Mouse (Mus musculus) mouse trophoblast stem cell (cell line): ENCODE data around the gene Teddm3.
"Not testable (repeated sequence)": the region's sequence is repeated elsewhere in the genome, so short reads cannot be mapped to it uniquely, and the experiment has no call there.

ENCODE experiments used
- in situ Hi-C, 2 experiments: fragments of 300-500 bp; cut with MseI, MboI; formaldehyde crosslinking; loops; 2 replicates in 1 of 2; 3 replicates in 1 of 2; pipeline ENCODE4 v1.15.1; 2025

The Teddm3 gene

GRCm38 (mm10) chr16:21153900-21154299 lies at the start of gene Teddm3:
Teddm3 (minus strand) TSS chr16:21154000.
- in situ Hi-C loops = not testable (repeated sequence)

GRCm38 (mm10) chr16:21202731-21203130 lies 48.9 kb upstream of the Teddm3 start:
- in situ Hi-C loops = loop anchor here (5.0 kb wide), 1 partner anchor 190 kb away; no protein-coding TSS in a partner anchor

GRCm38 (mm10) chr16:21199426-21199825 lies 45.6 kb upstream of the Teddm3 start:
- in situ Hi-C loops = loop anchor here in 1 of 2 experiments (25.0 kb wide), 1 partner anchor 412 kb away; no protein-coding TSS in a partner anchor

- in situ Hi-C loops = loop anchor here in 1 of 2 experiments (25.0 kb wide), 1 partner anchor 411 kb away; no protein-coding TSS in a partner anchor
Observed at GRCm38 (mm10) chr16:21198529-21198928, 44.7 kb upstream of the Teddm3 start.

- in situ Hi-C loops = loop anchor here in 1 of 2 experiments (25.0 kb wide), 1 partner anchor 411 kb away; no protein-coding TSS in a partner anchor
Observed at GRCm38 (mm10) chr16:21198006-21198405, 44.2 kb upstream of the Teddm3 start.

- in situ Hi-C loops = loop anchor here in 1 of 2 experiments (25.0 kb wide), 1 partner anchor 410 kb away; no protein-coding TSS in a partner anchor
Observed at GRCm38 (mm10) chr16:21197542-21197941, 43.7 kb upstream of the Teddm3 start.

- in situ Hi-C loops = loop anchor here in 1 of 2 experiments (25.0 kb wide), 1 partner anchor 409 kb away; no protein-coding TSS in a partner anchor
Observed at GRCm38 (mm10) chr16:21196576-21196975, 42.8 kb upstream of the Teddm3 start.

GRCm38 (mm10) chr16:21195260-21195866 lies 41.6 kb upstream of the Teddm3 start:
- in situ Hi-C loops = loop anchor here in 1 of 2 experiments (25.0 kb wide), 1 partner anchor 408 kb away; no protein-coding TSS in a partner anchor

GRCm38 (mm10) chr16:21194182-21194581 lies 40.4 kb upstream of the Teddm3 start:
- in situ Hi-C loops = loop anchor here in 1 of 2 experiments (25.0 kb wide), 1 partner anchor 407 kb away; no protein-coding TSS in a partner anchor

- in situ Hi-C loops = loop anchor here in 1 of 2 experiments (25.0 kb wide), 1 partner anchor 405 kb away; no protein-coding TSS in a partner anchor
Observed at GRCm38 (mm10) chr16:21192509-21193354, 38.9 kb upstream of the Teddm3 start.

- in situ Hi-C loops = loop anchor here in 1 of 2 experiments (25.0 kb wide), 1 partner anchor 404 kb away; no protein-coding TSS in a partner anchor
Observed at GRCm38 (mm10) chr16:21191569-21191968, 37.8 kb upstream of the Teddm3 start.

- in situ Hi-C loops = loop anchor here in 1 of 2 experiments (25.0 kb wide), 1 partner anchor 401 kb away; no protein-coding TSS in a partner anchor
Observed at GRCm38 (mm10) chr16:21188345-21188744, 34.5 kb upstream of the Teddm3 start.

- in situ Hi-C loops = loop anchor here in 1 of 2 experiments (25.0 kb wide), 1 partner anchor 400 kb away; no protein-coding TSS in a partner anchor
Observed at GRCm38 (mm10) chr16:21187568-21187967, 33.8 kb upstream of the Teddm3 start.

- in situ Hi-C loops = loop anchor here in 1 of 2 experiments (25.0 kb wide), 1 partner anchor 397 kb away; no protein-coding TSS in a partner anchor
Observed at GRCm38 (mm10) chr16:21184697-21185096, 30.9 kb upstream of the Teddm3 start.

- in situ Hi-C loops = loop anchor here in 1 of 2 experiments (25.0 kb wide), 1 partner anchor 395 kb away; no protein-coding TSS in a partner anchor
Observed at GRCm38 (mm10) chr16:21182108-21182507, 28.3 kb upstream of the Teddm3 start.

- in situ Hi-C loops = loop anchor here (5.0 to 25.0 kb wide), 2 partner anchors 83 to 388 kb away; no protein-coding TSS in a partner anchor
Observed at GRCm38 (mm10) chr16:21175236-21175635, 21.4 kb upstream of the Teddm3 start.

GRCm38 (mm10) chr16:21168730-21169129 lies 14.9 kb upstream of the Teddm3 start:
- in situ Hi-C loops = no loop called here

- in situ Hi-C loops = not testable (repeated sequence)
Observed at GRCm38 (mm10) chr16:21165343-21166220, 11.8 kb upstream of the Teddm3 start.

GRCm38 (mm10) chr16:21163423-21163822 lies 9.6 kb upstream of the Teddm3 start:
- in situ Hi-C loops = not testable (repeated sequence)

GRCm38 (mm10) chr16:21159226-21159625 lies 5.4 kb upstream of the Teddm3 start:
- in situ Hi-C loops = not testable (repeated sequence)
